Mouse (Mus musculus) bone marrow macrophage, adult 2 months (primary cell): Measurements from ENCODE around the gene Gpbar1. TPM values are rescaled to one million over a fixed set of nuclear protein-coding genes. Genes with fewer than 3 reads are reported as not detected.

Source experiments
- H3K27ac ChIP-seq: 2 replicates; pipeline ENCODE4 v1.5.1; 2012; ENCODE audit warnings: low read depth, low read length; ENCODE audit not compliant: insufficient read depth
- H3K4me1 ChIP-seq: 2 replicates; pipeline ENCODE4 v1.6.1; 2012; ENCODE audit warnings: low read length; ENCODE audit not compliant: control insufficient read depth, insufficient read depth
- H3K4me3 ChIP-seq: 2 replicates; pipeline ENCODE4 v1.5.1; 2012; ENCODE audit warnings: mild to moderate bottlenecking, low read length, moderate library complexity; ENCODE audit not compliant: insufficient read depth
- CTCF ChIP-seq: IDR thresholded peaks from 2 replicates; pipeline ENCODE4 v1.5.1; 2012; ENCODE audit warnings: low read depth, mild to moderate bottlenecking, low read length, moderate library complexity
- POLR2A ChIP-seq: IDR thresholded peaks from 2 replicates; pipeline ENCODE4 v1.6.1; 2012; ENCODE audit warnings: mild to moderate bottlenecking, low read depth, low read length, borderline replicate concordance
- polyA plus RNA-seq: library from polyadenylated mRNA; stranded (reverse); fragments of >200 nt; gene quantifications from 2 replicates; pipeline ENCODE4 v1.2.4, GENCODE M21; 2012; ENCODE audit not compliant: missing spikeins, insufficient read depth, insufficient read length

Gpbar1 gene
- polyA plus RNA-seq: not detected in 2 replicates

DNA sequence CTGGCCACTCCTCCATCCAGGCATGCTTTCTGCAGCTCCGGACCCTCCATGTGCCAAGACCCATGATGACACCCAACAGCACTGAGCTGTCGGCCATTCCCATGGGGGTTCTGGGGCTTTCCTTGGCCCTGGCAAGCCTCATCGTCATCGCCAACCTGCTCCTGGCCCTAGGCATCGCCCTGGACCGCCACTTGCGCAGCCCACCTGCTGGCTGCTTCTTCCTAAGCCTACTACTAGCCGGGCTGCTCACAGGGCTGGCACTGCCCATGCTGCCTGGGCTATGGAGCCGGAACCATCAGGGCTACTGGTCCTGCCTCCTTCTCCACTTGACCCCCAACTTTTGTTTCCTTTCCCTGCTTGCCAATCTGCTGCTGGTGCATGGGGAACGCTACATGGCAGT is at the start of gene Gpbar1:
Gene Gpbar1, plus strand, starts transcription at position 13 of the 400 bp plus-strand sequence.
- H3K4me3 ChIP-seq: no peak within 1 kb of the TSS
- peaks cover 6% of the 10 kb centered on the region for H3K4me1 ChIP-seq
- TF ChIP-seq POLR2A: no peak
- no peak within 1 kb of the TSS for H3K27ac ChIP-seq

DNA sequence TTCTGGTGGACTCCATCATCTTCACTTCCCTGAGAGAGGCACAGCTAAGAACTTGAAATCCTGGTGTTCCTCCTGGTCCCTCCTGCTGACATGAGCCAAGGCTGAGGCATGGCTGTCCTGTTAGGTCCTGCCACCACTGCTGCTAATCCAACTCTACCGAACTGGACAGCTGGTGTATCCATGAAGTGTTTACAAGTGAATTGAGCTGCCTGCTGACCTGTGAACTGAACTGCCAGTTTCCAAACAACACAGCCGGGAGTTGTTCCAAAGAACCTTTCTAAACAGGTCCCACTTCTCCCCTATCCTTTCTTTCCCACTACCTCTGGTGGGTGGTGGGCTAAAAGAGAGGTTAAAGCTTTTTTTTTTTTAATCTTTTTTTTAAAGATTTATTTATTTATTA is 48.4 kb upstream of the Gpbar1 start:
- H3K4me1 ChIP-seq: peaks cover 21% of the 10 kb centered on the region
- no peak overlapping the region for H3K27ac ChIP-seq
- TF ChIP-seq CTCF: no peak
- TF ChIP-seq POLR2A: no peak
- no peak overlapping the region for H3K4me3 ChIP-seq

DNA sequence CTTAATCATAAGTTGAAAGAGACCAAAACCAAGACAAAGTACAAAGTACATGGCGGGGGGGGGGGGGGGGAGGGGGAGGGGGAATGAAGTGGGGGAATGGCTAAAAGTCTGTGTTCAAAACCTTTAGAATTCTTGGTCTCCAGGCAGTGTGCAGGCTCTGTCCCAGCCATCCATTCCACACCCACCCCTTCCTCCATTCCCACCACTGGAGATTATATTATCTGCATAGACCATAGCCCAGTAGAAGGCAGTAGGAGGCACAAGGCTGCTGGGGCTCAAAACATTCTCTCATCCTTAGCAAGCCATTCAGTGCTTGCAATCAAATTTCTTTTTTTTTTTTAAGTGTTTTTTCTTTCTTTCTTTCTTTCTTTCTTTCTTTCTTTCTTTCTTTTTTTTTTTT is 47.4 kb upstream of the Gpbar1 start:
- no peak overlapping the region for H3K4me3 ChIP-seq
- H3K27ac ChIP-seq: no peak overlapping the region
- peaks cover 30% of the 10 kb centered on the region for H3K4me1 ChIP-seq
- TF ChIP-seq POLR2A (no peak), CTCF (no peak)

DNA sequence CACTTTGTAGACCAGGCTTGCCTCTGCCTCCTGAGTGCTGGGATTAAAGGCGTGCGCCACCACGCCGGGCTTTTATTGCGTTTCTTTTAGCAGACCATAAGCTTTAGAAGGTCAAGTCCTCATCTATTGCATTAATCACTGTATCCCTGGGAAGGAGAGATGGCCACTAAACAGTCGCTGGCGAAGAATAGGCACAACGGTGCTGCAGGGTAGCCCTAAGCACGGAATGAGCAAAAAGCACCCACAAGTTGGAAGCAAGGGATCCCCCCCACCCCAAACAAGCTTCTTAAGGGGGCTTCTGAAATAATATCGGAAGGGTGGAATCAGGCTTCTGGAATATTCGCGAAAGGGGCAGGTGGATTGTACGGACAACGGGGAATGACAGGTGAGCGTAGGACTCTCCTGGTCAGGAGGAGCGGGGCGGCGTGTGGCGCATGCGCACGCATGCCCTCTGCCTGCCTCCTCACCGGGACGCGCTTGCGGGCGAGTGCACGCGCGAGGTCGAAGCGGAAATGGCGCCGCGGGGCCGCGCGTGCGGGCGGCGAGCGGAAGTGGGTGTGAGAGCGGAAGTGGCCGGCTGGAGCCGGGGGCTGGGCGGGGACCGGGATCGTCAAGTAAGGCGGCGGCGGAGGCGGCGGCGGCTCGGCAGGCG is 42.3 kb upstream of the Gpbar1 start, which contains the start of gene Arpc2:
Gene Arpc2, plus strand, starts transcription at position 147 of the 652 bp plus-strand sequence.
- peak within 1 kb of the TSS; percentile 91 for H3K27ac ChIP-seq
- H3K4me1 ChIP-seq: peaks cover 24% of the 10 kb centered on the region
- TF ChIP-seq CTCF (no peak), POLR2A (no peak)
- H3K4me3 ChIP-seq: peak within 1 kb of the TSS; percentile 89

DNA sequence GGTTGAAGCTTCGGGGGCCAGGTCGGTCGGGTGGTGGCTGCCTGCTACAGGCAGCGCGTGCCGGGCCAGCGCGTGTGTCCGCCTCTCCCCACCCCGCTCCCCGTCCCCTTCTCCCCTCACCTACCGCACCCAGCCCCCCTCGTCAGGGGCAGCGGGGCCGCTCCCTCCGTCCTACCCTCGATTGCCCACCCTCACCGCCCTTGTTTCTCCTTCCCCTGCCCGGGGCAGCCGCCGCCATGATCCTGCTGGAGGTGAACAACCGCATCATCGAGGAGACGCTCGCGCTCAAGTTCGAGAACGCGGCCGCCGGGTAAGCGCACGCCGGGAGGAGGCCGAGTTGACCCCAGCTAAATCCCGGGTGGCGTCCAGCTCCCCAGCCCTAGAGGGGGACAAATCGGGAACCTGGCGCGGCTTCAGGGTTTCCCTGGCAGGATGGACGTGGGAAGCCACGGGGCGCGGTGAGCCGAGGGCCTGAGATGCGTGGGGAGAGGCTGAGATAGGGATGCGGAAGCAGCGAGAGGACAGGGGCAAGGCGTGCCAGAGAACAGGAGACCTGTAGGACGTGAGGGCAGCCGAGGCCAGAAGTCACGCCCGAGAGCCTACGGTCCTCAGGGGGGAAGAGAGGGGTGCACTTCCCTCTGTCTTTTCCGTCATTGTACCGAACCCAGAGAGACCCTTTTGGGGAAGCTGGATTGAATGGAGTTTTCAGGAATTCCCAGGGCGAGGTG is 41.6 kb upstream of the Gpbar1 start:
- Histone ChIP-seq H3K4me1 (peaks cover 26% of the 10 kb centered on the region), H3K4me3 (peak overlapping the region; percentile 89), H3K27ac (peak overlapping the region; percentile 91)
- TF ChIP-seq CTCF (no peak), POLR2A (no peak)

DNA sequence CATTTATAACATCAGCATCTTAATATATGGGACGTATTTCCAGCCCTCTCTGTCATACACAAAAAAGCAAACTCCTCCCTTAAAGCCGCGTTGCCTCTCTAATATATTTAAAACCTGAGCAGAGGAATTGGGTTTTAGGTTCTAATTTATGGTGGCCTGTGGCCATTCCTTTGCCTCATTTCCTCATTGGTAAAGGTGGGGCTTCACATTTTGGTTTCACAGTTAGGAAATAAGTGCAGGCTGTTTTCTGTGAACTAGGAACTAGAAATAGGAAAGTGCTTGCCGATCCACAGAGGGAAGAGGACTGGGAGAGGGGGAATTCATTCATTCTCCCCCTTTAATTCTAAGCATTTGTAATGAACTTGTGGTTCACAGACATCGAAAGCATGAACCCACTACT is 40.7 kb upstream of the Gpbar1 start:
- peak overlapping the region; percentile 89 for H3K4me3 ChIP-seq
- TF ChIP-seq POLR2A (no peak), CTCF (no peak)
- peak overlapping the region; percentile 91 for H3K27ac ChIP-seq
- peaks cover 32% of the 10 kb centered on the region for H3K4me1 ChIP-seq

DNA sequence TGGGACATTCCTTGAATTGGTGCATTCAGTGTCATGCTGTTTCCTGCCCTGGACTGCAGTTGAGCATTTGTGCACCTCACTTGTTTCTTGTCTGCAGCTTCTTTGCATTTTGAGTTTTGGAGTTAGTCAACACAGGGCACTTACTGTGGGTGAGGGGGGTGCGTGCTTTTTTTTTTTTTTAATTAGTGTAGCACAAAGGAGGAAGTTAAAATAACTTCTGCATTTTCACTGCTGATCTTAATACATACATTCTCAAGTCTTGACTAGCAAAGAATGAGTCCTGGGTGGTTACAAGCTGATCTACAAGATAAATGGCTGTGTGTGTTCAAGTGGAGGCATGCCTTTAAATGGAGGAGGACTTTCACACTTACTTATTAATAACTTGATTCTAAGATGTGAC is 40.2 kb upstream of the Gpbar1 start:
- TF ChIP-seq CTCF (no peak), POLR2A (no peak)
- H3K4me1 ChIP-seq: peaks cover 35% of the 10 kb centered on the region
- peak overlapping the region; percentile 89 for H3K4me3 ChIP-seq
- peak overlapping the region; percentile 91 for H3K27ac ChIP-seq

DNA sequence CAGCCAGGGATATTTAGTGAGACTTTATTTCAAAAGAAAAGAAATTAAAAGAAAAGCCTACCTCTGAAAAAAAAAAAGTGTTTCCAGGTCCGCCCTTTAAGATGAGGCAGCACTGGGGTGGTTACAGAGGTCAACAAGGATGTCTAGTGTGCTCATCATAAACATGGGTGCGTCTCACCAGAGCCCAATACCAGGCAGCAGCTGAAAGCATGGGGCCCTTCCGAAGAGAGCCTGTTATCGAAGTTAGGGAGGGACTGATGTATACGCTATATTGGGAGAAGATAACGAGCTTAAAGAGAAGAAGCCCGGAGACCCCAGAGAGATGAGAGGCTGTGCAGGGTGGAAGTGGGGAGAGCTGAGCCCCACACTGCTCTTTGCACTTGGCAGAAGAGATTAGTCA is 39.2 kb upstream of the Gpbar1 start:
- peaks cover 43% of the 10 kb centered on the region for H3K4me1 ChIP-seq
- H3K4me3 ChIP-seq: peak overlapping the region; percentile 52
- TF ChIP-seq CTCF (peak; percentile 18; the same call in 1 of the 2 replicates), POLR2A (no peak)
- H3K27ac ChIP-seq: peak overlapping the region; percentile 68

DNA sequence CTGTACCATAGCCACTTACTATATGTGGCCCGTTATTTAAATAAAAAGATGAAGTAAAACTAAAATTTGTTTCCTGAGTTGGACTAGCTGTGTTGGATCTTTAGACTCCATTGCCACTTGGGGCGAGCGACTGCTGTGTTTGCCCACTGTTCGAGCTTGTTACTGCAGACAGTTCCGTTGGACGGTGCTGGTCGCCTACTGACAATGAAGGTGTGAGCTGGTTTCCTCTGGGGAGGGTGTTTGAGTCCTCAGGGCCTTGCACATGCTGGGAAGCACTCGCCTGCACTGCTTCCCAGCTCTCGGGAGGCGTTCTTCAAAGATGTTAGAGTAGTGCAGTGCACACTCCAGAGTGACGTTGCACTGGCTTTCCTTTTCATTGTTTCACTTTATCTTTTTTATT is 38.7 kb upstream of the Gpbar1 start:
- Histone ChIP-seq H3K4me1 (peaks cover 43% of the 10 kb centered on the region), H3K4me3 (peak overlapping the region; percentile 52), H3K27ac (peak overlapping the region; percentile 68)
- TF ChIP-seq CTCF (no peak), POLR2A (no peak)

DNA sequence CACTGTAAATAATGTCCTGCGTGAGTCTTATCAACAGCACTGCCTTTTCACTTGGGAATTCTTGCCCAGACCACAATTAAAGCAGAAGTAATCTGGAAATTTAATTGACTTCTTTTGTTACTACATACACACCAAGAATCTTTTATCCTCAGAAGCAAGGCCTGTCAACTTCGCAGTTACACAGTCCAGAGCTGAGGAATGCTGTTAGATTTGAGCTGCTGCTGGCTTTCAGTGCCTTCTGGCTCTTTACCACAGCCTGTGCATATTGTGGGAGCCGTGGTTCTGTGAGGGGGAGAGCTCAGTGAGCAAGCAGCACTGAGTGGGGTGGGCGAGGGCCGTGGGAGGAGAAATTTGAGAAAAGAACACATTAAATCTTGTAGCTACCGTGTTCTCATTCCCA is 38.0 kb upstream of the Gpbar1 start:
- peak overlapping the region; percentile 27 for H3K4me3 ChIP-seq
- H3K27ac ChIP-seq: peak overlapping the region; percentile 1; the same call in 1 of the 2 replicates
- peaks cover 41% of the 10 kb centered on the region for H3K4me1 ChIP-seq
- TF ChIP-seq POLR2A (no peak), CTCF (no peak)
